Mouse (Mus musculus) lung, adult 2 months (tissue): ENCODE results near the gene Rbp1.

Experiments
- CTCF ChIP-seq: fragments of 200-500 bp; IDR thresholded peaks from 2 replicates; pipeline ENCODE4 v1.5.1; 2011; ENCODE audit warnings: mild to moderate bottlenecking, low read length, control low read depth; ENCODE audit not compliant: insufficient read depth
- POLR2A ChIP-seq: fragments of 200-500 bp; IDR thresholded peaks from 2 replicates; pipeline ENCODE4 v1.6.1; 2011; ENCODE audit warnings: low read depth, mild to moderate bottlenecking, control low read depth, low read length, borderline replicate concordance; ENCODE audit errors: extremely low read depth

- TF ChIP-seq CTCF (no peak), POLR2A (no peak)
Measured at GRCm38 (mm10) chr9:98466709-98467108, 43.9 kb downstream of the Rbp1 start.
